Mouse (Mus musculus) cerebellum, postnatal 10 days (tissue): ENCODE data around the gene Nfkbid.

ENCODE experiments used
- DNase-seq, 2 experiments: peaks; one replicate each; pipeline ENCODE4 v3.0.0; 2021; ENCODE audit warnings: mixed read lengths in 2 of 2

The Nfkbid gene

DNA sequence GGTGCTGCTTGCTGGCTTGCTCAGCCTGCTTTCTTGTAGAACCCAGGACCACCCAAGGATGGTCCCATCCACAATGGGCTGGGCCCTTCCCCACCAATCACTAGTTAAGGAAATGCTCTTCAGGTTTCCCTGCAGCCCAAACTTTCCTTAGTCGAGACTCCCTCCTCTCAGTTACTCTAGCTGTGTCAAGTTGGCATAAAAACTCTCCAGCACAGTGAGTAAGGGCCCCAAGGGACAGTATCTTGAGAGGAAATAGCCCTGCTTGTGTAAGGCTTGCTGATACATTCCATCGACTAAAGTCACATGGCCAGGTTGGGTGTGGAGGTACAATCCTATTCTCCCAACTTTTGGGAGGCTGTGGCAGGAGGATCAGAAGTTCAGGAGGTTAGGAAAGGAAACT lies 8.7 kb downstream of the Nfkbid start:
- DNase-seq: no peak

DNA sequence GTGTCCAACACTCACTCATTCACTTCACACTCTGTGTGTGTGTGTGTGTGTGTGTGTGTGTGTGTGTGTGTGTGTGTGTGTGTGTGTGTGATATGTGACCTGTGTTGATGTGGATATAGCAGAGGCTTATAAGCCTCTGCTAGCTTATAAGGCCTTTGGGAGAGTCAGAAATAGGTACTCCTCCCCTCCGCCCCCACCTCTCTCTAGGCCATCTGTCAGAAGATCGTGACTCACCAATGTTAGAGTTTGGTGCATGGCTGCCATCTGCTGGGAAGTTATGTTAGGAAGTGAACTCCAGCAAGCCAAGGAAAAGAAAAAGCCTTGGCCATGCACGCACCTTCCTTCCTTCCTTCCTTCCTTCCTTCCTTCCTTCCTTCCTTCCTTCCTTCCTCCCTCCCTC lies 10.3 kb downstream of the Nfkbid start:
- peak; percentile 94 to 95 for DNase-seq

DNA sequence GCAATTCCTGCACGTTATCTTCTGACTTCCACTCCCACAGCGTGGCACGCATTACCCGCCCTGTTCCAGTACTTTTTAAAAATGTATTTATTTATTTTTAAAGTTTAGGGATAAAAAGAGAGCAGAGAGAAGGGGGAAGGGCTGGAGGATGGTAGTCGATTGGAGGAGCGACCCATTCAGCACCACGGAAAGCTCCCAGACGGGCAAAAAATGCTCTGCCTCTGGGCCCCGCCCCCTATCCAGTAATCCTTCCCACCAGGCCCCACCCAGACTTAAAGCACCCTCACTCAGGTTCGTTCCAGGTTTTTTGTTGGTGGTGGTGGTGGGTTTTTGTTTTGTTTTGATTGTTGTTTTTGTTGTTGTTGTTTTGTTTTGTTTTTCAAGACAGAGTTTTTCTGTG lies 12.7 kb downstream of the Nfkbid start:
- DNase-seq: peak in 1 of 2 experiments; percentile 42

DNA sequence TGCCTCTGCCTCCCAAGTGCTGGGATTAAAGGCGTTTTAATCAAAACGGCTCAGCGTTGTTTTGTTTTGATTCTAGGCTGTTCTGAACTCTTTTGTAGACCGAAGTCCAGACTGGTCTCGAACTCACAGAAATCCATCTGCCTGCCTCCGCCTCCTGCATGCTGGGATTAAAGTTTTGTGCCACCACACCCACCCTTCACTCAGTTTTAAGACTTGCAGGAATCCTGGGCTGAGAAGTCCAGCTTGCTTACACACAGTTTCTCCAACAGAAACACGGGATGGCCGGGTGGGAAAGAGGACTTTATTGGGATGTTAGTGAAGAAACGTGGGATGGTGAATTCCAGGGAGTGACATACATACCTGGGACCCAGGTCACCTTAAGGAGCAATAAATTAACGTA lies 13.2 kb downstream of the Nfkbid start:
- no peak for DNase-seq

GRCm38 (mm10) chr7:30435156-30435555 lies 13.6 kb downstream of the Nfkbid start:
- DNase-seq: no peak

DNA sequence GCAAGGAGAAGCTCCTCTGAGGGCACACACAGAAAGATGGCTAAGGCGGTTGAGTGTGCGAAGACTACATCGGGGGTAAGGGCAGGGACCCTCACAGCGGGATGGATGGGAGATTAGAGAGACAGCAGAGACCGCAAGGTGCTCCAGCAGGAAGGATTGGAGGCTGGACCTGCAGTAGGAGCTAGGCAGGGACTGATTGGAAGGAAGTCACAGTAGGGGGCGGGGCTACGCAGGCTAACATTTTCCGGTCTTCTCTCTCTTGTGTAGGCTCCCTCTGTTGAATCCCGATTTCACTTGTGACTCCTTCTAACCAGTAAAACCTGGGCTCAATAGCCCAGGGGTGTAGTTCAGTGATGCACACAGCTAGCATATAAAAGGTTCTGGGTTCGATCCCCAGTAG lies 15.3 kb downstream of the Nfkbid start:
- no peak for DNase-seq

GRCm38 (mm10) chr7:30439734-30440133 lies 18.2 kb downstream of the Nfkbid start:
- DNase-seq: no peak

GRCm38 (mm10) chr7:30440697-30441096 lies 19.2 kb downstream of the Nfkbid start:
- peak; percentile 85 to 89 for DNase-seq

GRCm38 (mm10) chr7:30443696-30444095 lies 22.2 kb downstream of the Nfkbid start:
- no peak for DNase-seq

- DNase-seq: peak; percentile 75 to 81
Observed at GRCm38 (mm10) chr7:30444154-30444970, 22.8 kb downstream of the Nfkbid start.

- DNase-seq: peak; percentile 87 to 89
Observed at GRCm38 (mm10) chr7:30444971-30445751, 23.6 kb downstream of the Nfkbid start, which contains the start of gene Aplp1. Aplp1 (minus strand) TSS chr7:30445535.

GRCm38 (mm10) chr7:30450241-30450640 lies 28.7 kb downstream of the Nfkbid start:
- peak in 1 of 2 experiments; percentile 54 for DNase-seq

GRCm38 (mm10) chr7:30453327-30453726 lies 31.8 kb downstream of the Nfkbid start:
- no peak for DNase-seq

- DNase-seq: peak in 1 of 2 experiments; percentile 42
Observed at GRCm38 (mm10) chr7:30453766-30454165, 32.2 kb downstream of the Nfkbid start.

DNA sequence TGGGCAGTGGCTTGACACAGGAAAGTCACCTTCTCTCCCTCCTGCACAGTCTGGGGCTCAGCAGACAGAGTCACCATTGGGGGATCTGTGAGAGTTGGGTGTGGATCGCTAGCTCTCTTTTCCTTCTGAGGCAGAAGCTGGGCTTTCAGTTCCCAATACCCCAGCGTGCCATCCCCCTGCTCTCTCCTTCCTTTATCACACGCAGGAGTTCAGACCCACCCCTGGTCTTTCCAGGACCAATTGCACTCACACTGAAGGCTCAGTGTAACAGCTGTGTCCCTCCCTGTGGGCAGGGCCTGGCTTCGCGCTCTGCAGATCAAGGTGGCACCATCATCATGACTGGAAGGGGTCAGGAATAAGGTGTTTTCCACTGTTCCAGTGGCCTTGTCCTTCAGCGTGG lies 32.7 kb downstream of the Nfkbid start:
- no peak for DNase-seq

DNA sequence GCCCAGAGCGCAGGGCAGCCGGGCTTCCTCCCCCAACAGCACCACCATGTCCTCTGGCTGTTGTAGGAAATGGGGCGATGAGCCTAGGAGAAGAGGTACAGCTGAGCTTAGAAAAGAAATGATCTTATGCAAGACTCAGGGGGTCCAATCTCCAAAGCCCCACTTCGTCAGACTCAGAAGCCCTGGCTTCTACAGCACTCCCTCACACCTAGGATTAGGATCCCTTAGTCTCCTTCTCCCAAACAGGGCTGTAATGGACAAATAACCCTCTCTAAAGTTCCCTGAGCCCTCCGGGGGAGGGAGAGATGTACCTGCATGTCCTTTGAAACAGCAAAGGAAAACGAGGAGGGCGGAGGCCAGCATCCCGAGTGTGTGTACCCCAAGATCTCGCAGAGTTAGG lies 35.0 kb downstream of the Nfkbid start:
- DNase-seq: no peak

GRCm38 (mm10) chr7:30456911-30457628 lies 35.5 kb downstream of the Nfkbid start:
- DNase-seq: peak in 1 of 2 experiments; percentile 42

DNA sequence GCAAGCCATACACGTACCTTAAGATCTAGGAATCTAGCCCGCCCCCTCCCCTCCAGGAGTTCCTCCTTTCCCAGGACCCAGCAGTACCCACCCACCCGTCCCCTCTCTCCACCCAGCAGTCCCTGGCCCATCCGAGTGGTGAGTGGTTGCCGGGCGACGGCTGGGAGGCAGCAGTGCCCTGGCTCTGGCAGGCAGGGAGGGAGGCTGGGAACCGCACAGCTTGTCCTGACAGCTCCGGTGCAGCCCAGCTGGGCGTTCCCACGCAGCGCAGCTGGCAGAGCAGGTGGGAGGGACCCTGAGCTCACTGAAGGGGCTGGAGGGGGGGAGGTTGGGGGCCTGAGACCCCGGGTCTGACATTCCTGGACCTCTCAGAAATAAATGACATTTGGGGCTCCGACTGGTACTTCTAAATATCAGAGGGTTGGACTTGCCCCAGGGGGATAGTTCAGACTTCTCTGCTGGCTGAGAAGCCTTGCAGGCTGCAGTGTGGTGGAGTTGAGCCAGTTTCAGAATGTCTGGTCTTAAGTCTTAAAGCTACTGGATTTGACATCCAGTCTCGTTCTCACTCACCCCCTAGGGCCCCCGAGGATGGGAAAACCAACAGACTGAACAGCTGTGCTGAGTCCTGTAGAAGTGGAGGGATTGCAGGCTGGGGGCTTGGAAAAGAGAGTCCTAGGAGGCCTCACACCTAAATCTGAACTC lies 36.2 kb downstream of the Nfkbid start, which contains the start of the genes Kirrel2 and Nphs1:
Gene Kirrel2, minus strand, starts transcription at position 62 of the 702 bp plus-strand sequence.
Gene Nphs1, plus strand, starts transcription at position 687 of the 702 bp plus-strand sequence.
- peak; percentile 70 to 81 for DNase-seq

DNA sequence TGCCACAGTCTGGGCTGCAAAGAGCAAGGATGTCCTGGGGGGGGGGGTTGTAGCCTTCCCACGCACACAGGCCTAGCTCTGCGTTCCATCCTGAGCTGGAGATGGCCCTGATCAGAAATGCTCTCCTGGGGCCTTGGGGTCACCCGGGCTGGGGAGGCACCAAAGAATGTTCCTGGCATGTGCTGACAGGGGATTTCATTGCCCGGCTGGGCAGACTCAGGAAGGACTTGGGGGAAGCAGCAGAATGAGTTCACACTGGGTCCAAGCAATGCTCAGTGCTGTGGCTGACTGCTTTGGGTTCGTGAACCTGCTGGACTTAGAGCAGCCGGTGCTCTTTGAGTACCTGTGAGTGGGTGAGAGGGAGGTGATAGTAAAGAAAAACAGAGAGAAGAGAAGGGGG lies 38.0 kb downstream of the Nfkbid start:
- DNase-seq: no peak

DNA sequence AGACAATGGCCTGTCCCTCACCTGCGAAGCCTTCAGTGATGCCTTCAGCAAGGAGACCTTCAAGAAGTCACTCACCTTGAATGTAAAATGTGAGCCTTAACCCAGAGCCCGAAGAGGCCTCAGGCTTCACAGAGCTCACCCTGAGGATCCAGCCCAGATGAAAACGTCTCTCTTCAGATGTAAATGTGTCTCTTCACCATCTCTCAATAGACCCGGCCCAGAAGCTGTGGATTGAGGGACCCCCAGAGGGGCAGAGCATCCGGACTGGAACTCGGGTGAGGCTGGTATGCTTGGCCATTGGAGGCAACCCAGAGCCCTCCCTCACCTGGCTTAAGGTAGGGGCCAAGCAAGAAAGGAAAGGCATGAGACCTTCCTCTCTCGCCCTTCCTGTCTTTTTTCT lies 42.0 kb downstream of the Nfkbid start:
- DNase-seq: no peak

DNA sequence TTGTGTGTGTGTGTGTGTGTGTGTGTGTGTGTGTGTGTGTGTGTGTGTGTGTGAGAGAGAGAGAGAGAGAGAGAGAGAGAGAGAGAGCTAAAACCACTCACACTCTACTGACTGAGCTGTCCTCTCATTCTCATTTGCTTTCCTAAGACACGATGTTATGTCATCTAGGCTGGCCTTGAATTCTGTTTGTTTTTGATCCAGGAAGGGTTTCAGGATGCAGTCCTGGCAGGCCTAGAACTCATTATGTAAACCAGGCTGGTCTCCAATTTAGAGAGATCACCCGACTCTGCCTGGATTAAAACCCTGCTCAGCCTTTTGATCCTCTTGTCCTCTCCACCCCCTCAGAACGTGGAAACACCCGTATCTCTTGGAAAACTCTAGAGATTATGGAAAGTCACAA lies 42.5 kb downstream of the Nfkbid start:
- no peak for DNase-seq

DNA sequence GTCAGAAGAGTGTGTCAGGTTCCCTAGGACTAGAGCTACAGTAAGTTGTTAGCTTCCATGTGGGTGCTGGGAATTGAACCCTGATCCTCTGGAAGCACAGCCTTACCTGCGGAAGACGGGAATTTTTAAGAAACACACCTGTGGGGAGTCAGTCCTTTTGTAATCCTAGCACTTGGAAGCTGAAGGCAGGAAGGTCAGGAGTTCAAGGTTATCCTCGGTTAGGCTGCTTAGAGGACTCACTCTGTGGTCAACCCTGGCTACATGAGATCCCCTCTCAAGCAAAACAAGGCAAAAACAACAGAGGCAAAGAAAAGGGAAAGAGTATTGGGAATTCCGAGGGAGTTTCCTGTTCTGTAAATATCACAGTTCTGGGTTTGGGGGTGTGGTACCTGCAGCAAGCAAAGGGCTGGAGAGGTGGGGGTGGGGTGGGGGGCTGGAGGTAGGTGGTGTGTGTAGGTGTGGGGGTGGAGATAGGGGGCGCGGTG lies 43.3 kb downstream of the Nfkbid start:
- no peak for DNase-seq
